Mouse (Mus musculus) hindbrain, embryonic 13.5 days (tissue): Measurements from ENCODE around the gene Trpm2. TPM values are rescaled to one million over a fixed set of nuclear protein-coding genes. Genes with fewer than 3 reads are reported as not detected.

Experiments used
- ATAC-seq: fragments of 200-750 bp; cut with Nextera tagmentation; 2 replicates; pipeline ENCODE4 v1.8.0; 2017; ENCODE audit warnings: moderate TSS enrichment; ENCODE audit not compliant: low FRiP score
- H3K27ac ChIP-seq: fragments of 300-500 bp; sonication (generic); 2 replicates; pipeline ENCODE4 v1.5.1; 2015; ENCODE audit warnings: inconsistent platforms, mild to moderate bottlenecking, moderate library complexity
- H3K27me3 ChIP-seq: fragments of 300-500 bp; sonication (generic); 2 replicates; pipeline ENCODE4 v1.6.1; 2015; ENCODE audit warnings: mild to moderate bottlenecking, inconsistent platforms
- H3K36me3 ChIP-seq: fragments of 300-500 bp; sonication (generic); 2 replicates; pipeline ENCODE4 v1.6.1; 2015; ENCODE audit warnings: mild to moderate bottlenecking, inconsistent platforms
- H3K4me1 ChIP-seq: fragments of 300-500 bp; sonication (generic); replicated peaks from 2 replicates; pipeline ENCODE4 v1.6.1; 2015; ENCODE audit warnings: inconsistent platforms
- H3K4me2 ChIP-seq: fragments of 300-500 bp; sonication (generic); 2 replicates; pipeline ENCODE4 v1.6.1; 2015; ENCODE audit warnings: inconsistent platforms, mild to moderate bottlenecking, moderate library complexity
- H3K4me3 ChIP-seq: fragments of 300-500 bp; sonication (generic); 2 replicates; pipeline ENCODE4 v1.5.1; 2015; ENCODE audit warnings: mild to moderate bottlenecking, inconsistent platforms
- H3K9ac ChIP-seq: fragments of 300-500 bp; sonication (generic); 2 replicates; pipeline ENCODE4 v1.6.1; 2015; ENCODE audit warnings: mild to moderate bottlenecking, inconsistent platforms
- H3K9me3 ChIP-seq: fragments of 300-500 bp; sonication (generic); 2 replicates; pipeline ENCODE4 v1.6.1; 2016; ENCODE audit warnings: inconsistent platforms
- WGBS: fragments of 180-500 bp; shearing (Covaris S2); methylation state at CpG from one replicate; pipeline ENCODE4 v1.1.7; 2015; 5-methylcytosine and 5-hydroxymethylcytosine counted together
- polyA plus RNA-seq: library from polyadenylated mRNA; unstranded; fragments of >200 nt; fragmentation: Nextera tagmentation; extraction: Ambion mirVana; gene quantifications from 2 replicates; pipeline ENCODE4 v1.2.1, GENCODE M21; 2015

Trpm2 gene
- polyA plus RNA-seq, 1 experiment from 2014 or later = 3.9 TPM

GRCm38 (mm10) chr10:77890987-77891565, 79.3 kb downstream of the Trpm2 start:
- no peak overlapping the region for H3K27ac ChIP-seq
- 84% methylated on average over 8 of the region's 8 CpGs for WGBS
- H3K27me3 ChIP-seq = no peaks in the 10 kb centered on the region
- H3K4me3 ChIP-seq = no peak overlapping the region
- no peaks in the 10 kb centered on the region; the same call in 1 of the 2 replicates for H3K9me3 ChIP-seq
- H3K9ac ChIP-seq = no peak overlapping the region
- ATAC-seq = no peak
- H3K4me1 ChIP-seq = peaks cover 7% of the 10 kb centered on the region; the same call in 1 of the 2 replicates
- H3K36me3 ChIP-seq = 0 out of 2 replicates have a peak, but pooled peaks cover 2% of the 10 kb centered on the region
- H3K4me2 ChIP-seq = no peak overlapping the region

GRCm38 (mm10) chr10:77886007-77886747, 84.2 kb downstream of the Trpm2 start:
- Histone ChIP-seq H3K4me1 (no peaks in the 10 kb centered on the region), H3K27ac (no peak overlapping the region), H3K4me2 (no peak overlapping the region), H3K9me3 (no peaks in the 10 kb centered on the region; the same call in 1 of the 2 replicates), H3K4me3 (no peak overlapping the region), H3K9ac (no peak overlapping the region), H3K36me3 (0 out of 2 replicates have a peak, but pooled peaks cover 2% of the 10 kb centered on the region), H3K27me3 (no peaks in the 10 kb centered on the region)
- no peak for ATAC-seq
- WGBS = 56% methylated on average over 12 of the region's 12 CpGs

GRCm38 (mm10) chr10:77882553-77882952, 87.8 kb downstream of the Trpm2 start:
- Histone ChIP-seq H3K4me3 (no peak overlapping the region), H3K4me1 (no peaks in the 10 kb centered on the region), H3K4me2 (no peak overlapping the region), H3K36me3 (no peaks in the 10 kb centered on the region), H3K9me3 (no peaks in the 10 kb centered on the region), H3K27ac (no peak overlapping the region), H3K27me3 (no peaks in the 10 kb centered on the region), H3K9ac (no peak overlapping the region)
- 87% methylated on average over 5 of the region's 5 CpGs for WGBS
- no peak for ATAC-seq

GRCm38 (mm10) chr10:77880305-77880704, 90.1 kb downstream of the Trpm2 start:
- Histone ChIP-seq H3K9ac (no peak overlapping the region), H3K9me3 (no peaks in the 10 kb centered on the region), H3K27ac (no peak overlapping the region), H3K4me3 (no peak overlapping the region), H3K4me1 (no peaks in the 10 kb centered on the region), H3K36me3 (no peaks in the 10 kb centered on the region), H3K4me2 (no peak overlapping the region), H3K27me3 (no peaks in the 10 kb centered on the region)
- no peak for ATAC-seq
- 77% methylated on average over 3 of the region's 3 CpGs for WGBS

- Histone ChIP-seq H3K27me3 (no peaks in the 10 kb centered on the region), H3K4me2 (no peak overlapping the region), H3K27ac (no peak overlapping the region), H3K9ac (no peak overlapping the region), H3K4me1 (no peaks in the 10 kb centered on the region), H3K36me3 (no peaks in the 10 kb centered on the region), H3K4me3 (no peak overlapping the region), H3K9me3 (no peaks in the 10 kb centered on the region)
- no peak for ATAC-seq
- WGBS = 50% methylated on average over 6 of the region's 6 CpGs
Measured at GRCm38 (mm10) chr10:77878985-77879384, 91.4 kb downstream of the Trpm2 start.

GRCm38 (mm10) chr10:77869651-77870050, 100.7 kb downstream of the Trpm2 start:
- 92% methylated on average over 7 of the region's 7 CpGs for whole genome bisulfite sequencing
- Histone ChIP-seq H3K4me1 (no peaks in the 10 kb centered on the region), H3K4me3 (no peak overlapping the region), H3K4me2 (no peak overlapping the region), H3K27ac (no peak overlapping the region), H3K9me3 (no peaks in the 10 kb centered on the region), H3K27me3 (no peaks in the 10 kb centered on the region), H3K9ac (no peak overlapping the region), H3K36me3 (no peaks in the 10 kb centered on the region)
- no peak for ATAC-seq

GRCm38 (mm10) chr10:77867546-77867945, 102.8 kb downstream of the Trpm2 start:
- no peak overlapping the region for H3K4me2 ChIP-seq
- no peaks in the 10 kb centered on the region for H3K36me3 ChIP-seq
- no peaks in the 10 kb centered on the region for H3K9me3 ChIP-seq
- H3K9ac ChIP-seq = no peak overlapping the region
- no peak overlapping the region for H3K4me3 ChIP-seq
- H3K27ac ChIP-seq = no peak overlapping the region
- 0 out of 2 replicates have a peak, but pooled peaks cover 3% of the 10 kb centered on the region for H3K4me1 ChIP-seq
- 50% methylated on average over 1 of the region's 1 CpGs for WGBS
- H3K27me3 ChIP-seq = no peaks in the 10 kb centered on the region
- no peak for ATAC-seq

- ATAC-seq = 0 out of 2 replicates have a peak, but pooled peaks have one; percentile 63
- no peaks in the 10 kb centered on the region for H3K9me3 ChIP-seq
- H3K4me3 ChIP-seq = peak overlapping the region; percentile 14; the same call in 1 of the 2 replicates
- 0 out of 2 replicates have a peak, but pooled peaks cover 4% of the 10 kb centered on the region for H3K27me3 ChIP-seq
- no peaks in the 10 kb centered on the region for H3K36me3 ChIP-seq
- peak overlapping the region; percentile 32 for H3K4me2 ChIP-seq
- no peak overlapping the region for H3K9ac ChIP-seq
- 35% methylated on average over 11 of the region's 11 CpGs for WGBS
- no peak overlapping the region for H3K27ac ChIP-seq
- H3K4me1 ChIP-seq = 0 out of 2 replicates have a peak, but pooled peaks cover 4% of the 10 kb centered on the region
Measured at GRCm38 (mm10) chr10:77864762-77865143, 105.6 kb downstream of the Trpm2 start.

- Histone ChIP-seq H3K4me2 (peak overlapping the region; percentile 32), H3K4me1 (0 out of 2 replicates have a peak, but pooled peaks cover 4% of the 10 kb centered on the region), H3K9me3 (no peaks in the 10 kb centered on the region), H3K9ac (no peak overlapping the region), H3K36me3 (no peaks in the 10 kb centered on the region), H3K27ac (no peak overlapping the region), H3K27me3 (0 out of 2 replicates have a peak, but pooled peaks cover 4% of the 10 kb centered on the region), H3K4me3 (peak overlapping the region; percentile 14; the same call in 1 of the 2 replicates)
- ATAC-seq = peak; percentile 69; the same call in 1 of the 2 replicates
- WGBS = 42% methylated on average over 14 of the region's 14 CpGs
Measured at GRCm38 (mm10) chr10:77864067-77864761, 106.1 kb downstream of the Trpm2 start.

- 0 out of 2 replicates have a peak, but pooled peaks cover 4% of the 10 kb centered on the region for H3K27me3 ChIP-seq
- H3K9ac ChIP-seq = no peak within 1 kb of the TSS
- H3K9me3 ChIP-seq = no peaks in the 10 kb centered on the region
- no peak for ATAC-seq
- WGBS = 48% methylated on average over 7 of the region's 7 CpGs
- H3K27ac ChIP-seq = no peak within 1 kb of the TSS
- H3K4me2 ChIP-seq = no peak within 1 kb of the TSS
- H3K4me1 ChIP-seq = 0 out of 2 replicates have a peak, but pooled peaks cover 4% of the 10 kb centered on the region
- no peaks in the 10 kb centered on the region for H3K36me3 ChIP-seq
- H3K4me3 ChIP-seq = no peak within 1 kb of the TSS
Measured at GRCm38 (mm10) chr10:77861675-77862074, 108.7 kb downstream of the Trpm2 start, which contains the start of gene Gm3285. TSS of gene Gm3285 (plus strand) at chr10:77861975.
